13 mouse cellular contexts compared by ENCODE assay signal in genomic region chr17:28287578-28287977, GRCm38 (mm10). TPM values are rescaled to one million over a fixed set of nuclear protein-coding genes. Genes with fewer than 3 reads are reported as not detected.
DNase-seq lines count a peak whose midpoint lies in the region; ATAC-seq and TF ChIP-seq lines count a peak whose summit lies in the region.
"Had no signal": no experiment of that assay in that cellular context is flagged by ENCODE, and none has a peak within 500 bp of the region (broad histone marks: within the 10 kb centered on the region; RNA-seq: fewer than 3 reads in every experiment).

No protein-coding gene starts in this region.

- TF ChIP-seq EP300 in liver, embryonic 14.5 days (IDR thresholded peaks at IDR 0.05; ENCODE audit: low read depth), result no peak

- H3K27ac ChIP-seq in kidney, embryonic 14.5 days (ENCODE audit: low read depth, low read length), result no peak overlapping the region
- H3K27ac ChIP-seq in intestine, embryonic 15.5 days, result 0 out of 2 replicates have a peak overlapping the region, but pooled peaks have one; percentile 17
- no peak overlapping the region for H3K27ac ChIP-seq in liver, embryonic 14.5 days
- H3K27ac ChIP-seq: hindbrain, embryonic 12.5 days; macrophage had no signal

- H3K9me3 ChIP-seq in kidney, embryonic 14.5 days (ENCODE audit: control insufficient read depth, low read length), result no peaks in the 10 kb centered on the region; the same call in 1 of the 2 replicates
- no peaks in the 10 kb centered on the region for H3K9me3 ChIP-seq in intestine, embryonic 15.5 days
- no peaks in the 10 kb centered on the region for H3K9me3 ChIP-seq in liver, embryonic 14.5 days (ENCODE audit: control insufficient read depth, low read length)
- H3K9me3 ChIP-seq: hindbrain, embryonic 12.5 days had no signal

- no peak for TF ChIP-seq POLR2A in brain, embryonic 14.5 days (IDR thresholded peaks at IDR 0.05; ENCODE audit: borderline replicate concordance, extremely low read depth, insufficient read depth, insufficient read length, poor library complexity, severe bottlenecking)

- no peak overlapping the region for H3K4me2 ChIP-seq in kidney, embryonic 14.5 days (replicated peaks; ENCODE audit: low read depth, low read length)
- H3K4me2 ChIP-seq in intestine, embryonic 15.5 days (replicated peaks), result no peak overlapping the region
- H3K4me2 ChIP-seq in liver, embryonic 14.5 days (ENCODE audit: low read depth), result no peak overlapping the region
- H3K4me2 ChIP-seq: hindbrain, embryonic 12.5 days had no signal

- WGBS in kidney, embryonic 14.5 days, result 67% methylated on average over 8 of the region's 8 CpGs
- 39% methylated on average over 8 of the region's 8 CpGs for WGBS in intestine, embryonic 15.5 days
- WGBS in liver, embryonic 14.5 days (ENCODE audit: insufficient replicate concordance), result 47% methylated on average over 8 of the region's 8 CpGs

- no peak for ATAC-seq in kidney, embryonic 14.5 days (ENCODE audit: low FRiP score, low TSS enrichment)
- ATAC-seq in intestine, embryonic 15.5 days, result peak; percentile 84
- ATAC-seq in liver, embryonic 14.5 days (ENCODE audit: insufficient read depth), result peak; percentile 35; the same call in 1 of the 2 replicates

- H3K4me1 ChIP-seq in kidney, embryonic 14.5 days (ENCODE audit: control insufficient read depth, insufficient read depth, low read length), result peaks cover 37% of the 10 kb centered on the region
- H3K4me1 ChIP-seq in intestine, embryonic 15.5 days (replicated peaks), result peaks cover 50% of the 10 kb centered on the region
- H3K4me1 ChIP-seq in liver, embryonic 14.5 days (replicated peaks; ENCODE audit: control insufficient read depth in 2 of 2, insufficient read depth in 2 of 2, low read length in 1 of 2), result peaks cover 0 to 11% of the 10 kb centered on the region in 2 experiments; a peak in 3 of 4 replicates

- no peaks in the 10 kb centered on the region for H3K36me3 ChIP-seq in kidney, embryonic 14.5 days (ENCODE audit: control insufficient read depth, insufficient read depth, low read length)
- H3K36me3 ChIP-seq in intestine, embryonic 15.5 days, result no peaks in the 10 kb centered on the region
- H3K36me3 ChIP-seq in liver, embryonic 14.5 days (replicated peaks; ENCODE audit: control insufficient read depth, insufficient read depth, low read depth), result no peaks in the 10 kb centered on the region

- no peak for TF ChIP-seq CTCF in brain, embryonic 14.5 days (IDR thresholded peaks at IDR 0.05; ENCODE audit: borderline replicate concordance, extremely low read depth, insufficient read depth, insufficient read length)
- no peak for TF ChIP-seq CTCF in liver, embryonic 14.5 days (IDR thresholded peaks at IDR 0.05; ENCODE audit: low read depth)

- H3K27me3 ChIP-seq in kidney, embryonic 14.5 days (ENCODE audit: control insufficient read depth, insufficient read depth, low read length), result no peaks in the 10 kb centered on the region
- no peaks in the 10 kb centered on the region for H3K27me3 ChIP-seq in intestine, embryonic 15.5 days (replicated peaks)
- no peaks in the 10 kb centered on the region for H3K27me3 ChIP-seq in liver, embryonic 14.5 days (ENCODE audit: control insufficient read depth, insufficient read depth, low read length)
- H3K27me3 ChIP-seq: hindbrain, embryonic 12.5 days had no signal

- H3K9ac ChIP-seq in kidney, embryonic 14.5 days (ENCODE audit: low read depth, low read length), result no peak overlapping the region
- no peak overlapping the region for H3K9ac ChIP-seq in intestine, embryonic 15.5 days
- no peak overlapping the region for H3K9ac ChIP-seq in liver, embryonic 14.5 days (replicated peaks)
- H3K9ac ChIP-seq: hindbrain, embryonic 12.5 days had no signal

- H3K4me3 ChIP-seq in kidney, embryonic 14.5 days (ENCODE audit: low read length), result no peak overlapping the region
- no peak overlapping the region for H3K4me3 ChIP-seq in intestine, embryonic 15.5 days (replicated peaks)
- no peak overlapping the region for H3K4me3 ChIP-seq in liver, embryonic 14.5 days (ENCODE audit: insufficient read depth in 1 of 2, low read depth in 2 of 2, low read length in 2 of 2)
- H3K4me3 ChIP-seq: hindbrain, embryonic 12.5 days had no signal

- peak; percentile 63 for DNase-seq in kidney, adult 18-20 months
- peak; percentile 43 for DNase-seq in brain, embryonic 14.5 days (ENCODE audit: low read depth)
- no peak for DNase-seq in liver, embryonic 14.5 days (ENCODE audit: low read depth in 3 of 3, low spot score in 3 of 3)
- DNase-seq in adrenal gland, postnatal 10 days, result no peak
- DNase-seq in embryo, embryonic 10.5 days (ENCODE audit: low spot score), result no peak
- DNase-seq: embryo, embryonic 11 days; gastrocnemius, postnatal 25 days; layer of hippocampus, postnatal 36 days; right cerebral cortex, postnatal 25 days had no signal

RNA-seq across cellular contexts. Expression of gene Fance, which starts 25.7 kb away (rescaled TPM):
- 24.1 and 31.9 TPM in 2 replicates for polyA plus RNA-seq in kidney, embryonic 14.5 days (2014; fragmentation: Nextera tagmentation; extraction: Ambion mirVana)
- polyA plus RNA-seq in brain, embryonic 14.5 days (2012; rRNA removed), result 14.2 and 19.6 TPM in 2 replicates
- 22.7 and 29.8 TPM in 2 replicates for polyA plus RNA-seq in intestine, embryonic 15.5 days (2015; fragmentation: Nextera tagmentation; extraction: Ambion mirVana)
- polyA plus RNA-seq in liver, embryonic 14.5 days (2012; rRNA removed), result 4.5 and 5.5 TPM in 2 replicates
- 9.4 and 10.4 TPM in 2 replicates for polyA plus RNA-seq in liver, embryonic 14.5 days (2014; fragmentation: Nextera tagmentation; extraction: Ambion mirVana)
- 10 to 100 TPM; 24.2 to 36.2 TPM for total RNA-seq in adrenal gland, postnatal 10 days (2021)

RNA-seq across cellular contexts. Expression of gene Rpl10a, which starts 40.7 kb away (rescaled TPM):
- 911 and 1,064 TPM in 2 replicates for polyA plus RNA-seq in kidney, embryonic 14.5 days (2014; fragmentation: Nextera tagmentation; extraction: Ambion mirVana)
- 1,651 and 1,905 TPM in 2 replicates for polyA plus RNA-seq in brain, embryonic 14.5 days (2012; rRNA removed)
- 639 and 690 TPM in 2 replicates for polyA plus RNA-seq in intestine, embryonic 15.5 days (2015; fragmentation: Nextera tagmentation; extraction: Ambion mirVana)
- 1,169 and 1,992 TPM in 2 replicates for polyA plus RNA-seq in liver, embryonic 14.5 days (2012; rRNA removed)
- 506 and 510 TPM in 2 replicates for polyA plus RNA-seq in liver, embryonic 14.5 days (2014; fragmentation: Nextera tagmentation; extraction: Ambion mirVana)
- 100 to 1,000 TPM; 948 to 951 TPM for total RNA-seq in adrenal gland, postnatal 10 days (2021)

RNA-seq across cellular contexts. Expression of gene Ppard, which starts 55.1 kb away (rescaled TPM):
- polyA plus RNA-seq in kidney, embryonic 14.5 days (2014; fragmentation: Nextera tagmentation; extraction: Ambion mirVana), result 2.3 and 3.5 TPM in 2 replicates
- polyA plus RNA-seq in brain, embryonic 14.5 days (2012; rRNA removed), result 13.9 and 18.3 TPM in 2 replicates
- polyA plus RNA-seq in intestine, embryonic 15.5 days (2015; fragmentation: Nextera tagmentation; extraction: Ambion mirVana), result 1.8 and 1.9 TPM in 2 replicates
- 5.6 and 6.5 TPM in 2 replicates for polyA plus RNA-seq in liver, embryonic 14.5 days (2012; rRNA removed)
- polyA plus RNA-seq in liver, embryonic 14.5 days (2014; fragmentation: Nextera tagmentation; extraction: Ambion mirVana), result 0.76 and 0.92 TPM in 2 replicates
- 10 to 100 TPM; 29.8 to 30.2 TPM for total RNA-seq in adrenal gland, postnatal 10 days (2021)

Comparison
In these comparisons a context has a peak if more than half of its experiments do, and no peak if none do; other contexts are left out.
1. DNase-seq: peak in kidney, adult 18-20 months (single experiment) and brain, embryonic 14.5 days (single experiment); none in liver, embryonic 14.5 days (0 of 3), adrenal gland, postnatal 10 days (single experiment) and embryo, embryonic 10.5 days (single experiment).